Mouse (Mus musculus) bone marrow, adult 2 months (tissue): ENCODE data around the gene Marc2.

Experiments
- CTCF ChIP-seq: fragments of 200-500 bp; IDR thresholded peaks from 2 replicates; pipeline ENCODE4 v1.5.1; 2011; ENCODE audit warnings: low read length, control low read depth; ENCODE audit not compliant: control insufficient read depth, insufficient read depth
- POLR2A ChIP-seq: fragments of 200-500 bp; IDR thresholded peaks from 2 replicates; pipeline ENCODE4 v1.6.1; 2011; ENCODE audit warnings: low read depth, mild to moderate bottlenecking, control low read depth, low read length, borderline replicate concordance; ENCODE audit not compliant: control insufficient read depth

DNA sequence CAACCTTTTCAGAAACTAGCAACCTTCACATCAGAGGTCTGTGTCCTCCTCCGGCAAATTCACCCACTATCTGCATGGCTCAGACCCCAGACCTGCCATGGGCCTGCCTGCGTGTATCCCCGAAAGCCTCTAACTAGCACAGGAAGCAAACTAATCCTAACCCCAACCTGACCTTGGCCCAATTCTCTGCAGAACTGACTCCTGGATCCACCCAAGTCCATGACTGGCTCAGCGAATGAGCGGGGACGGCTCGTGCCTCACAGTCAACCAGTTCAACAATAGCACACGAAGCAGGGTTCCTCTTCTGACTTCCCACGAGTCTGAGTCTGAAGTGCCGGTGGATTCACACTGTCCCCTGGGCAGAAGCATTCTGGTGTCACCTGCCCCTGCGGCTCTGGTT is 27.7 kb upstream of the Marc2 start:
- no peak for TF ChIP-seq POLR2A
- no peak for TF ChIP-seq CTCF
